Mouse (Mus musculus) hindbrain, postnatal 0 days (tissue): ENCODE measurements around the gene 1190005I06Rik. TPM values are rescaled to one million over a fixed set of nuclear protein-coding genes. Genes with fewer than 3 reads are reported as not detected.
A peak's percentile ranks its signal among the peaks of the same experiment; 100 is the strongest.

ENCODE experiments used
- ATAC-seq: fragments of 200-750 bp; cut with Nextera tagmentation; 2 replicates; pipeline ENCODE4 v1.8.0; 2017; ENCODE audit warnings: mild to moderate bottlenecking, moderate TSS enrichment, moderate library complexity
- DNase-seq: peaks from one replicate; pipeline ENCODE4 v3.0.0-alpha.2; 2015; ENCODE audit warnings: low spot score
- H3K27ac ChIP-seq: fragments of 300-500 bp; sonication (generic); 2 replicates; pipeline ENCODE4 v1.5.1; 2014; ENCODE audit warnings: mild to moderate bottlenecking
- H3K27me3 ChIP-seq: fragments of 300-500 bp; sonication (generic); 2 replicates; pipeline ENCODE4 v1.6.1; 2014; ENCODE audit warnings: low read length, mixed read lengths; ENCODE audit not compliant: insufficient read depth
- H3K36me3 ChIP-seq: fragments of 300-500 bp; sonication (generic); 2 replicates; pipeline ENCODE4 v1.6.1; 2014; ENCODE audit warnings: low read length, mixed read lengths; ENCODE audit not compliant: insufficient read depth
- H3K4me1 ChIP-seq: fragments of 300-500 bp; sonication (generic); 2 replicates; pipeline ENCODE4 v1.6.1; 2014; ENCODE audit warnings: antibody characterized with exemption, low read length, mixed read lengths; ENCODE audit not compliant: insufficient read depth
- H3K4me2 ChIP-seq: fragments of 300-500 bp; sonication (generic); 2 replicates; pipeline ENCODE4 v1.6.1; 2014; ENCODE audit warnings: low read depth, mild to moderate bottlenecking, low read length, moderate library complexity, mixed read lengths
- H3K4me3 ChIP-seq: fragments of 300-500 bp; sonication (generic); 2 replicates; pipeline ENCODE4 v1.5.1; 2014; ENCODE audit warnings: low read length
- H3K9ac ChIP-seq: fragments of 300-500 bp; sonication (generic); replicated peaks from 2 replicates; pipeline ENCODE4 v1.6.1; 2014; ENCODE audit warnings: mild to moderate bottlenecking, low read length, moderate library complexity, mixed read lengths
- H3K9me3 ChIP-seq: fragments of 300-500 bp; sonication (generic); 2 replicates; pipeline ENCODE4 v1.6.1; 2016; ENCODE audit warnings: low read length, mixed read lengths
- CTCF ChIP-seq: IDR thresholded peaks from 2 replicates; pipeline ENCODE4 v1.5.1; 2016; ENCODE audit warnings: antibody characterized with exemption, control low read depth, low read depth
- WGBS: fragments of 180-500 bp; shearing (Covaris S2); extraction: QIAGEN DNeasy Blood & Tissue Kit; methylation state at CpG from one replicate; pipeline ENCODE4 v1.1.7; 2014; 5-methylcytosine and 5-hydroxymethylcytosine counted together
- polyA plus RNA-seq: library from polyadenylated mRNA; unstranded; fragments of >200 nt; fragmentation: Nextera tagmentation; extraction: Ambion mirVana; gene quantifications from 2 replicates; pipeline ENCODE4 v1.2.1, GENCODE M21; 2015
- total RNA-seq: library from RNA; depleted of rRNA; stranded (reverse); fragments of >200 nt; gene quantifications from 2 replicates; pipeline ENCODE4 v1.2.3, GENCODE M21; 2014

1190005I06Rik gene
- total and polyA plus RNA-seq, 2 experiments from 2014 or later, result 20.6 to 26.5 TPM

DNA sequence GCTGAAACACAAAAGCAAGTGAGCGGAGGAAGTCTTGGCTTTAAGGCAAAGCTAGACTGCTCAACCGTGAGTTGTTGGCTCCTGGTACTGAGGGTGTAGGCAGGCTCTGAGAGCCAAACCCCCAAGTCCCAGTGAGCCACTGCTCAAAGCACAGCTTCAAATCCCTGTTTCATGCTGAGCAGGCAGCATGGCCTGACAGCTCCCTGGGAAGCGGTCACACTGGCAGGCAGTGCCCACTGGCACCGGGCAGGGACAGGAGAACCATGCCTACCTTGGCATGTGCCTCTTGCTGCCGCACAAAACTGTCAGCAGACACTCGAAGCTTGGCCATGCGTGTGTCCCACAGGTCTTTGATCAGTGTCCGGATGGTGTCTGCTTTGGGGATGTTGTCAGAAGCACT, 65.6 kb downstream of the 1190005I06Rik start:
- no peak for TF ChIP-seq CTCF
- Histone ChIP-seq H3K9ac (no peak overlapping the region), H3K4me1 (no peaks in the 10 kb centered on the region), H3K9me3 (no peaks in the 10 kb centered on the region), H3K4me3 (no peak overlapping the region), H3K36me3 (peaks cover 23% of the 10 kb centered on the region), H3K27ac (peak overlapping the region; percentile 48; the same call in 1 of the 2 replicates), H3K4me2 (no peak overlapping the region), H3K27me3 (no peaks in the 10 kb centered on the region)
- DNase-seq (no peak), ATAC-seq (peak; percentile 30)
- 66% methylated on average over 8 of the region's 8 CpGs for WGBS

DNA sequence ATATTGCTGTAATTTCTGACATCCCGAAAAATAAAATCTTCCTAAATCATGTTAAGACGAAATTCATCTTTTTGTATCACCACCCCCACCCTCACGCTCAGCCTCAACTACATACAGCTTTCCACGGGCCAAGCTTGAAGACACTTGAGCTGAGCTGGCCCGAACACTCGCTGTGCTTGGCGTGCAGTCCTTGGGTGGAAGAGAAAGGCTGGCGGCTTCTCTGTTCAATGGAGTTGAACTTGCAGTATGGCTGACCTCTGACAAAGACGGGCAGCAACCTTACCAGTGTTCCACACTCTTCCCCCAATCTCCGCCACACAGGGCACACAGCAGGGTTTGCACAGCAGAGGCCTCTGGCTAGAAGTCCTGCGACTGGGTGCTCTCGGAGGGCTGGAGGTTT, 66.1 kb downstream of the 1190005I06Rik start:
- Histone ChIP-seq H3K4me2 (no peak overlapping the region), H3K9me3 (no peaks in the 10 kb centered on the region), H3K27me3 (no peaks in the 10 kb centered on the region), H3K4me1 (no peaks in the 10 kb centered on the region), H3K27ac (peak overlapping the region; percentile 48; the same call in 1 of the 2 replicates), H3K36me3 (peaks cover 27% of the 10 kb centered on the region), H3K4me3 (no peak overlapping the region), H3K9ac (no peak overlapping the region)
- TF ChIP-seq CTCF, result no peak
- no peak for DNase-seq
- no peak for ATAC-seq
- 76% methylated on average over 12 of the region's 12 CpGs for WGBS

DNA sequence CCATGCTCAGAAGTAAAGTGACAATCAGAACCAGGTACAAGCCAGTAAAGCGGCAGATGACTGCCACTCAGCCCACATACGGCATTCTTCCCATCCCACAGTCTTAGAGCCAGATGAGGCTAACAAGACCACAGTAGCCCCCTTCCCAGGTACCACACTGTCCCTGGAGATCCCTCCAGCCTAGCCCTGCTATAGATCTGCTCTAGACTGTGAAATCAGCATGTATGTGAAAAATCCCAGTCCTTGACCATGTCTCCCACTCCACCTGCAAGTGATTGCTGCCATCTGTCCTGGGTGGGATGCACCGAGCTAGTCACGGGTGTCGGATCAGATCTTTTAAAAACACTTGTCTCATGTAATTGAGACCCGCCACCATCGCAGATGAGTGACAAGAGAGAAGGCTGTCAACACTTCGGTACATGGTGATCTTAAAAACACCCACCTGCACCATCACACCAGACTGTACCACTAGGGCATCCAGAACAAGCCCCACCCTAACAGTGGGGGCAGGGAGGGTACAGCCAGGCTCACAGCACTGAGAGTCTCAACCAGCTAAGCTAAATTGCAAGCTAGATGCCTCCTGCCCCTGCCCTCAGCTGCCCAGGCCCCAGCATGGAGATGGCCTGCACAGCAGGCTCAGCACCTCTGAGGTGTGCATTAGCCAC, 67.0 kb downstream of the 1190005I06Rik start:
- no peak for TF ChIP-seq CTCF
- no peak overlapping the region for H3K4me3 ChIP-seq
- no peak overlapping the region for H3K9ac ChIP-seq
- no peaks in the 10 kb centered on the region for H3K27me3 ChIP-seq
- no peaks in the 10 kb centered on the region for H3K9me3 ChIP-seq
- DNase-seq (no peak), ATAC-seq (no peak)
- H3K27ac ChIP-seq, result no peak overlapping the region
- no peaks in the 10 kb centered on the region for H3K4me1 ChIP-seq
- no peak overlapping the region for H3K4me2 ChIP-seq
- WGBS, result 90% methylated on average over 8 of the region's 8 CpGs
- H3K36me3 ChIP-seq, result peaks cover 36% of the 10 kb centered on the region

DNA sequence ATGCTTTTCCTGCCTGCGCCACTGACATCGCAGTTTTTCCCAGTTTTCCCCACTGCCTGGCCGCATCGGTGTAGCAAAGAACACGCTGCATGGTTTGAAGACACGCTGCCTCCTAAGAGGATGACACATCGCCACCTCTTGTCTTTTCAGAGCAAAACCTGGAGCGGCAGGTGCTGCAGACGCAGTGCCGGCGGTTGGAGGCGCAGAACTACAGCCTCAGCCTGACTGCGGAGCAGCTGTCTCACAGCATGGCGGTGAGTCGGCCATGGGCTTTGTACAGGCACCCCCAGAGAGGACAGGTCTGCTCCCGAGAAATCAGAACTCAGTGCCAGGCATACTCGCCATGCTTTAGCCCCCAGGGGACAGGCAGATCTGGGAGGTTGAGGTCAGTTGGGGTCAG, 69.6 kb downstream of the 1190005I06Rik start:
- 56% methylated on average over 17 of the region's 17 CpGs for whole genome bisulfite sequencing
- H3K27me3 ChIP-seq, result no peaks in the 10 kb centered on the region
- H3K4me2 ChIP-seq, result no peak overlapping the region
- 0 out of 2 replicates have a peak overlapping the region, but pooled peaks have one; percentile 11 for H3K27ac ChIP-seq
- ATAC-seq (no peak; the same call in 1 of the 2 replicates), DNase-seq (no peak)
- no peaks in the 10 kb centered on the region for H3K9me3 ChIP-seq
- no peaks in the 10 kb centered on the region for H3K4me1 ChIP-seq
- H3K4me3 ChIP-seq, result no peak overlapping the region
- peaks cover 61% of the 10 kb centered on the region for H3K36me3 ChIP-seq
- no peak; the same call in 1 of the 2 replicates for TF ChIP-seq CTCF
- no peak overlapping the region for H3K9ac ChIP-seq

DNA sequence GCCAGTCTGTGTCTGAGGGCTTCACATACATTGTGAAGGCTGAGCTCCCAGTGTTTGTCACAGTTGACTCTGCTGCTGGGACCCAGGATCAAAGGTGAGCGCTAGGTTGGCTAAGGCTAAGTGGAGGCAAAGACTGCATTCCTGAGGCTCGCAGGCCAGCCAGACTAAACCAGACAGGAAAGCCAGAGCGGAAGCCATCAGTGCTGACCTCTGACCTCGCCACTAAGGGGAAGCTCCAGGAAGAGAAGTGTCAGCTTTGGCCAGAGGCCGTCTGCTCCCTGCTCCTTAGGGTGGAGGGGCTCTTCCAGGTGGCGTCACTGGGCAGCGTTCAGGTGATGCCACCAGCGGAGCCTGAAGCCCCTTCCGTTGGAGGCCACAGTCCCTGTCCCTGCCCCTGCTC, 71.6 kb downstream of the 1190005I06Rik start:
- H3K27me3 ChIP-seq, result no peaks in the 10 kb centered on the region
- no peak overlapping the region for H3K9ac ChIP-seq
- no peaks in the 10 kb centered on the region for H3K4me1 ChIP-seq
- DNase-seq (no peak), ATAC-seq (no peak)
- no peaks in the 10 kb centered on the region for H3K9me3 ChIP-seq
- H3K4me3 ChIP-seq, result no peak overlapping the region
- 65% methylated on average over 9 of the region's 9 CpGs for WGBS
- no peak overlapping the region for H3K4me2 ChIP-seq
- H3K27ac ChIP-seq, result no peak overlapping the region
- H3K36me3 ChIP-seq, result peaks cover 73% of the 10 kb centered on the region
- TF ChIP-seq CTCF, result no peak

DNA sequence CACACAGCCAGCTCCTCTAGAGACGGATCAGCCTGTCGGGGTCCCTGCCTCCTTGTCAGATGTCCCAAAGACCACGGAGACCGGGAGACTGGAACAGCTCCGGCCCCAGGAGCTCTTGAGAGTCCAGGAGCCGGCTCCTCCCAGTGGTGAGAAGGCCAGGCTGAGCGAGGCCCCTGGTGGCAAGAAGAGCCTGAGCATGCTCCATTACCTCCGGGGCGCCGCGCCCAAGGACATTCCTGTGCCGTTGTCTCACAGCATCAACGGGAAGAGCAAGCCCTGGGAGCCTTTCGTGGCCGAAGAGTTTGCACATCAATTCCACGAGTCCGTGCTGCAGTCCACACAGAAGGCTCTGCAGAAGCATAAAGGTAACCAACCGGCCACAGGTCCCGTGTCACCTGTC, 72.5 kb downstream of the 1190005I06Rik start:
- Histone ChIP-seq H3K27ac (no peak overlapping the region), H3K9me3 (no peaks in the 10 kb centered on the region), H3K36me3 (peaks cover 71% of the 10 kb centered on the region), H3K9ac (no peak overlapping the region), H3K4me1 (no peaks in the 10 kb centered on the region), H3K4me2 (no peak overlapping the region), H3K4me3 (no peak overlapping the region), H3K27me3 (no peaks in the 10 kb centered on the region)
- TF ChIP-seq CTCF, result peak; percentile 18; the same call in 1 of the 2 replicates
- DNase-seq, result no peak
- WGBS, result 56% methylated on average over 19 of the region's 19 CpGs
- no peak for ATAC-seq

DNA sequence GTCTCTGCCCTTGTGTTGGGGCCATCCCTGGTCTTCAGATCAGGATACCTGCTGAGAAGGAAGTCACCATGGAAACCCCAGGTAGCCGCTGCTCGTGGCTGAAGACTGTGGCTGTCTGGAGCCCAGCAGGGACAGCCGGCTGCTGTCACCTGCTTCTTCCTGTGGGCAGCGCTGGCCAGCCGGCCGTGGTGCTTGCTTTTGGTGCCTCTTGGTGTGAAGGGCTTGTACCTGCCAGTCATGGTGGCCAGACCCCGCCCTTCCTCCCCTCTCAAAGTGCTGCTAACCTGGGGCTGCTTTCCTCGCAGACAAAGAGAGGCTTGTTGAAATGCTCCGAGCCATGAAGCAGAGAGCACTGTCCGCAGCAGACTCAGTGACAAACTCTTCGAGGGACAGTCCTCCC, 73.6 kb downstream of the 1190005I06Rik start:
- no peaks in the 10 kb centered on the region for H3K9me3 ChIP-seq
- no peak for TF ChIP-seq CTCF
- no peak overlapping the region for H3K9ac ChIP-seq
- H3K27ac ChIP-seq, result no peak overlapping the region
- 46% methylated on average over 11 of the region's 11 CpGs for WGBS
- DNase-seq (no peak), ATAC-seq (no peak)
- H3K4me3 ChIP-seq, result no peak overlapping the region
- no peaks in the 10 kb centered on the region for H3K4me1 ChIP-seq
- H3K4me2 ChIP-seq, result no peak overlapping the region
- peaks cover 71% of the 10 kb centered on the region for H3K36me3 ChIP-seq
- H3K27me3 ChIP-seq, result no peaks in the 10 kb centered on the region
